Mouse (Mus musculus) hindbrain, embryonic 10.5 days (tissue): ENCODE results near the gene Bcar3. TPM values are rescaled to one million over a fixed set of nuclear protein-coding genes. Genes with fewer than 3 reads are reported as not detected.

ENCODE experiments used
- DNase-seq: peaks from one replicate; pipeline ENCODE4 v3.0.0-alpha.2; 2017; ENCODE audit warnings: low spot score
- H3K27ac ChIP-seq: fragments of 300-500 bp; sonication (generic); 2 replicates; pipeline ENCODE4 v1.5.1; 2016; ENCODE audit warnings: mild to moderate bottlenecking, moderate library complexity
- H3K27me3 ChIP-seq: fragments of 300-500 bp; sonication (generic); 2 replicates; pipeline ENCODE4 v1.6.1; 2016; ENCODE audit warnings: mild to moderate bottlenecking; ENCODE audit not compliant: poor library complexity, insufficient read depth, severe bottlenecking
- H3K36me3 ChIP-seq: fragments of 300-500 bp; sonication (generic); 2 replicates; pipeline ENCODE4 v1.6.1; 2016; ENCODE audit warnings: mild to moderate bottlenecking, moderate library complexity
- H3K4me1 ChIP-seq: fragments of 300-500 bp; sonication (generic); replicated peaks from 2 replicates; pipeline ENCODE4 v1.6.1; 2016; ENCODE audit warnings: mild to moderate bottlenecking
- H3K4me3 ChIP-seq: fragments of 300-500 bp; sonication (generic); 2 replicates; pipeline ENCODE4 v1.5.1; 2016; ENCODE audit warnings: mild to moderate bottlenecking, moderate library complexity
- H3K9me3 ChIP-seq: fragments of 300-500 bp; sonication (generic); 2 replicates; pipeline ENCODE4 v1.6.1; 2016; ENCODE audit warnings: mild to moderate bottlenecking, moderate library complexity
- WGBS: fragments of 180-500 bp; shearing (Covaris S2); methylation state at CpG from one replicate; pipeline ENCODE4 v1.1.7; 2016; 5-methylcytosine and 5-hydroxymethylcytosine counted together
- polyA plus RNA-seq: library from polyadenylated mRNA; unstranded; fragments of >200 nt; fragmentation: Nextera tagmentation; extraction: Ambion mirVana; gene quantifications from 2 replicates; pipeline ENCODE4 v1.2.1, GENCODE M21; 2016

The Bcar3 gene
- polyA plus RNA-seq, 1 experiment from 2014 or later, result 10.5 TPM

- Histone ChIP-seq H3K4me3 (no peak overlapping the region), H3K27ac (peak overlapping the region; percentile 53; the same call in 1 of the 2 replicates), H3K4me1 (peaks cover 16% of the 10 kb centered on the region), H3K9me3 (no peaks in the 10 kb centered on the region), H3K36me3 (no peaks in the 10 kb centered on the region), H3K27me3 (no peaks in the 10 kb centered on the region)
- DNase-seq, result no peak
- 83% methylated on average over 3 of the region's 3 CpGs for WGBS
These were observed 30.6 kb downstream of the Bcar3 start for GRCm38 (mm10) chr3:122324528-122324927.

- peaks cover 19% of the 10 kb centered on the region for H3K4me1 ChIP-seq
- H3K27ac ChIP-seq, result no peak overlapping the region
- H3K27me3 ChIP-seq, result no peaks in the 10 kb centered on the region; the same call in 1 of the 2 replicates
- 78% methylated on average over 12 of the region's 12 CpGs for WGBS
- H3K36me3 ChIP-seq, result no peaks in the 10 kb centered on the region
- H3K4me3 ChIP-seq, result no peak overlapping the region
- no peak for DNase-seq
- H3K9me3 ChIP-seq, result no peaks in the 10 kb centered on the region
These were observed 36.5 kb downstream of the Bcar3 start for GRCm38 (mm10) chr3:122330484-122330883.

GRCm38 (mm10) chr3:122333493-122333892 is 39.6 kb downstream of the Bcar3 start:
- Histone ChIP-seq H3K27me3 (no peaks in the 10 kb centered on the region; the same call in 1 of the 2 replicates), H3K4me1 (peaks cover 19% of the 10 kb centered on the region), H3K9me3 (no peaks in the 10 kb centered on the region), H3K27ac (0 out of 2 replicates have a peak overlapping the region, but pooled peaks have one; percentile 4), H3K4me3 (no peak overlapping the region), H3K36me3 (no peaks in the 10 kb centered on the region)
- DNase-seq, result no peak
- 21% methylated on average over 4 of the region's 4 CpGs for WGBS

DNA sequence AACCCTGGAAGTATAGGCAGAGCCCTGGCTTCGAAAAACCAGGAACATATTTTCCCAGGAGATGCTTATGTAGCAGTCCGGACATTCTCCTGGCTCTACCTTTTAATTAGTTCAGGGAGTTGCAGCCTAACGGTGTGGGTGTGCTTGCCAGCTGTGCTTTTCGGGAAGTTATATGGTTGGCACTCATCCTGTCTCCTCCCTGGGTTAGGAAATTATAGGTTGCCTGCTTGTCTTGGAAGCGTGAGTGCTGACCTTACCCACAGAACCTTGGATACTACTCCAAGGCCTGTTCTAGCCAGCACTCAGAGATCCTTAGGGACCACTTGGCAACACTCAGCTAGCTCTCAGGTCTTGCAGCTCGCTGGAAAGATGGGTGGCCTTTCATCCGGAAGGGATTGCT is 40.0 kb downstream of the Bcar3 start:
- Histone ChIP-seq H3K27ac (no peak overlapping the region), H3K9me3 (no peaks in the 10 kb centered on the region), H3K4me3 (no peak overlapping the region), H3K36me3 (no peaks in the 10 kb centered on the region), H3K27me3 (no peaks in the 10 kb centered on the region; the same call in 1 of the 2 replicates), H3K4me1 (peaks cover 19% of the 10 kb centered on the region)
- no peak for DNase-seq
- WGBS, result 62% methylated on average over 7 of the region's 7 CpGs

DNA sequence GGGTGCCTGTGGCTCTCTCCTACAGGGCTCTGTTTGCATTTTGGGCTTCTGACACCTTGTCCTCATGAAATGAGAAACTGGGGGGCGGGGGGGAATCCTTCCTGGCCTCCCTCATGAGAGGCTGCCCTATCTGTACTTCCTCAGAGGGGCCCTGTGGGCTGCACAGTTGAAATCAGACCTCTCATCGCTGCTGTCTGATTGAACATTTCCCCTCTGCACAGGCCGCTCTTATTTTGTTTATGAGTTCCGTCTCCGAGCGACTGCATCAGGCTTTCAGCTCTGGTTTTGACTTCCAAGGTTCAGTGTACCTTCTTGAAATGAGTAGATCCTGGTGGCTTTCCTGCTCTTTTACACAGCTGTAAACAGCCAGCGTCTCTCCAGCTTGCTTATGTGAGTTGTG is 40.4 kb downstream of the Bcar3 start:
- no peaks in the 10 kb centered on the region; the same call in 1 of the 2 replicates for H3K27me3 ChIP-seq
- H3K9me3 ChIP-seq, result no peaks in the 10 kb centered on the region
- H3K4me1 ChIP-seq, result peaks cover 19% of the 10 kb centered on the region
- 77% methylated on average over 7 of the region's 7 CpGs for WGBS
- H3K27ac ChIP-seq, result peak overlapping the region; percentile 2; the same call in 1 of the 2 replicates
- no peaks in the 10 kb centered on the region for H3K36me3 ChIP-seq
- no peak for DNase-seq
- no peak overlapping the region for H3K4me3 ChIP-seq

DNA sequence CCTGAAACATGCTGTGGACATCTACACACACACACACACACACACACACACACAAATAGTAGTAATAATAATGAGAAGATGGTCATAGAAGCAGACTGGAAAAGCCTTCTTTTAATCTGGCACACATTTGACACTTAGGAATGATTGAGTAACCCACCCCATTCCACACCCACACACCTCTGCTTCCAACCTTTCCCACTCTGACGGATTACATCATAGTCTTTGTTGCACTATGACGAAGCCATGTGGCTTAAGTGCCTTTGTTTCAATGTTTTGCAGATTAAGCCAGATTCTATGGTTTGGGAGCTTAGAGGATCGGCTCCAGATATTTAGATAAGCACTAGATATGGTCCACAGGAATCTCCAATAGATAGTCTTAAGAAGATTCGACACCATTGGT is 42.1 kb downstream of the Bcar3 start:
- no peaks in the 10 kb centered on the region; the same call in 1 of the 2 replicates for H3K27me3 ChIP-seq
- no peak for DNase-seq
- H3K9me3 ChIP-seq, result no peaks in the 10 kb centered on the region
- H3K36me3 ChIP-seq, result no peaks in the 10 kb centered on the region
- H3K4me1 ChIP-seq, result peaks cover 25% of the 10 kb centered on the region
- H3K27ac ChIP-seq, result no peak overlapping the region
- WGBS, result 86% methylated on average over 4 of the region's 4 CpGs
- H3K4me3 ChIP-seq, result no peak overlapping the region

- WGBS, result 76% methylated on average over 5 of the region's 5 CpGs
- H3K4me1 ChIP-seq, result peaks cover 25% of the 10 kb centered on the region
- no peak overlapping the region for H3K4me3 ChIP-seq
- H3K27ac ChIP-seq, result no peak overlapping the region
- no peaks in the 10 kb centered on the region for H3K27me3 ChIP-seq
- no peaks in the 10 kb centered on the region for H3K9me3 ChIP-seq
- H3K36me3 ChIP-seq, result no peaks in the 10 kb centered on the region
- no peak for DNase-seq
These were observed 44.1 kb downstream of the Bcar3 start for GRCm38 (mm10) chr3:122337992-122338391.

DNA sequence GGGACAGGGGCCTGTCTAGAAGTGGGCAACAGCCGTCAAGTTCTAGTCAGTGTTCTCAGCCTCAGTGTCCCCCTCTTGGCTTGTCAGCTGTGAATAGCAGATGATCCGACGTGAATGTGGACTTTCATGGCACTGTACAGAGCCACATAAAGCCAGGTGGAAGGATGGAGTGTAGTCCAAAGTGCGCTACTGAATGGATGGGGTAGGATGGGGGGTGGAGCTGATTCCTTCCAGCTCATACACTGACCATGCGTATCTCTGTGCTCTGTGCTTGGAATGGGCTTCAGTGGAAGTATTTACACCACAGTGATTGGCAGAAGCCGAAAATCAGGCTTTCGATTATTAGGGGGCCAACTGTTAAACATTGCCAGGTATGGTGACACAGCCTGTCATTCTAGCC is 45.0 kb downstream of the Bcar3 start:
- no peaks in the 10 kb centered on the region for H3K36me3 ChIP-seq
- peaks cover 16% of the 10 kb centered on the region for H3K4me1 ChIP-seq
- WGBS, result 90% methylated on average over 7 of the region's 7 CpGs
- no peak overlapping the region for H3K27ac ChIP-seq
- DNase-seq, result no peak
- no peak overlapping the region for H3K4me3 ChIP-seq
- no peaks in the 10 kb centered on the region for H3K9me3 ChIP-seq
- no peaks in the 10 kb centered on the region for H3K27me3 ChIP-seq

DNA sequence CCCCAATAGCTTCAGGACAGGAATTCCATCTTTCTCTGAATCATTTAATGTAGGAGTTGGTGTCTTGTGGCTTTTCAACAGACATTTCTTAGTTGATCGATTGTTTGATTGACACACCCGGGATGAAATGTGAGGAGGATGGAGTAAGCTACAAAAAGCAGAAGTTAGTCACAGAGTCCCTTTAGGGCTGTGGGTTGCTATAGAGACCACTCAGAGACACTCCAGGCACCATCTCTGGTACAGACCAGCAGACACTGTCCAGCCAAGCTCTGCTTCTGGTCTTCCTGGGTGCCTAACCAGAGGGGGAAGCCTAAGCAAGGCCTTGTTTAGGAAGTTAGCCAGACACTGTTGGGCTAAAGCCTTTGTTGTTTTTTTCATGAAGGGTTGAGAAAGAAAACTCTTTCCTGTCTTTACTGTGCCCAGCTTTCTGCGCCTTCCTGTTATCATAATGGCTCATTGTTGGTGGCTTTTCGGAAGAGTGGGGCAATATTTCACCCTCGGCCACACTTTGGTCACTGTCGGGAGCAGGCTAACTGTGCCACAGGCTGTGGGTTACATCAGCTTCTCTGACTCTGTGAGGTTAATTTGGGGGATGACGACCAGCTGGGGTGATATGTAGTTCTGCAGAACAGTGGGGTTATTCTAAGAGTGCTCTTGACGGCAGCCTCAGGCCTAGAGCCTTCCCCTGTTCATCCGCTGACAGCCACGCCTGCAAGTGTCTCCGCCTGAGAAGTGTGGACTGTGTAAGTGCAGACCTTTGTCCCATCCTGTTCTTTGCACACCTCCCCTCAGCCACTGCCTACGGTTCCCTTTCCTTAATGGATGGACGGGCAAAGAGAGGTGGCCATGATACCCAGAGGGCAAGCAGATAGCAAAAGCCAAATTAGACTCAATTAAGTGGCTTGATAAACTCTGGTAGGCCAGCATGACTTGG is 46.5 kb downstream of the Bcar3 start:
- Histone ChIP-seq H3K27ac (no peak overlapping the region), H3K36me3 (no peaks in the 10 kb centered on the region), H3K4me3 (no peak overlapping the region), H3K4me1 (peaks cover 6% of the 10 kb centered on the region), H3K27me3 (no peaks in the 10 kb centered on the region), H3K9me3 (no peaks in the 10 kb centered on the region)
- no peak for DNase-seq
- 75% methylated on average over 13 of the region's 13 CpGs for WGBS

- H3K27me3 ChIP-seq, result no peaks in the 10 kb centered on the region
- H3K36me3 ChIP-seq, result no peaks in the 10 kb centered on the region
- no peaks in the 10 kb centered on the region for H3K9me3 ChIP-seq
- no peak overlapping the region for H3K27ac ChIP-seq
- H3K4me1 ChIP-seq, result peaks cover 6% of the 10 kb centered on the region
- H3K4me3 ChIP-seq, result no peak overlapping the region
- DNase-seq, result no peak
- WGBS, result 80% methylated on average over 9 of the region's 9 CpGs
These were observed 49.5 kb downstream of the Bcar3 start for GRCm38 (mm10) chr3:122343437-122343853.

- Histone ChIP-seq H3K4me3 (no peak overlapping the region), H3K4me1 (peaks cover 6% of the 10 kb centered on the region), H3K36me3 (no peaks in the 10 kb centered on the region), H3K27me3 (no peaks in the 10 kb centered on the region), H3K27ac (no peak overlapping the region), H3K9me3 (no peaks in the 10 kb centered on the region)
- WGBS, result 86% methylated on average over 5 of the region's 5 CpGs
- DNase-seq, result no peak
These were observed 50.4 kb downstream of the Bcar3 start for GRCm38 (mm10) chr3:122344350-122344749.

- WGBS, result 84% methylated on average over 1 of the region's 1 CpGs
- Histone ChIP-seq H3K4me3 (no peak overlapping the region), H3K9me3 (no peaks in the 10 kb centered on the region)
These were observed 52.1 kb downstream of the Bcar3 start for GRCm38 (mm10) chr3:122345977-122346472.

GRCm38 (mm10) chr3:122346600-122346999 is 52.7 kb downstream of the Bcar3 start:
- Histone ChIP-seq H3K27ac (no peak overlapping the region), H3K9me3 (no peaks in the 10 kb centered on the region), H3K4me1 (no peaks in the 10 kb centered on the region; the same call in 1 of the 2 replicates), H3K27me3 (no peaks in the 10 kb centered on the region), H3K36me3 (no peaks in the 10 kb centered on the region), H3K4me3 (no peak overlapping the region)
- 98% methylated on average over 2 of the region's 2 CpGs for WGBS
- no peak for DNase-seq

More at GRCm38 (mm10) chr3:122345977-122346472, 52.1 kb downstream of the Bcar3 start:
- H3K27ac ChIP-seq, result no peak overlapping the region
- H3K27me3 ChIP-seq, result no peaks in the 10 kb centered on the region
- H3K4me1 ChIP-seq, result no peaks in the 10 kb centered on the region; the same call in 1 of the 2 replicates
- DNase-seq, result no peak
- no peaks in the 10 kb centered on the region for H3K36me3 ChIP-seq
